Comparison of ENCODE assay signal across 17 mouse cellular contexts in the genomic region with DNA sequence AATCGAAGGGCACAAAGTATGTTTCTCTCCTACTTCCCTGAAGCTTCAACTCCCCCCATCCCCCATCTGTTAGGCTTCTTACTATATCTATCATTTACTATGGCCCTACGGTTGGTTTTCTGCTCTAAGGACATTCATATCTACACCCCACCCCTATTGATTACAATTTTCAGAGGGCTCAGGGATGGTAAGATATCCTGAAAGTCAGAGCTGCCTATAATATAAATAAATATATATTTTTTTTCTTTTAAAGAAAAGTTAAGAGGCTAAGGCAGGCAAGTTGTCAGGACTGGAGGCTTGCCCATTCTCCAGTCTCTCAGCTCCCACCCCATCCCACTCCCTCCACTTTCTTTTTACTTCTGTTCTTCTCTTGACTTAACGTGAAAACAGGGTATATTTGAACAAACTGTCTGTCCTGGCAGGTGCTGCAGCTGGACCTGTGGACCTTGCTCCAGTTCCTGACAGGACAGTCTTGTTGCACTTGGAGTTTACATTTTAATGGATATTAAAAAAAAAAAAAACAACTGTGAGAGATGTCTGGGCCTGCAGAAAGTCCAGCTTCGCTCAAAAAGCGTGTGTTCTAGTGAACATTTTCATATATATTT. TPM values are rescaled to one million over a fixed set of nuclear protein-coding genes. Genes with fewer than 3 reads are reported as not detected.
A peak's percentile ranks its signal among the peaks of the same experiment; 100 is the strongest.
DNase-seq lines count a peak whose midpoint lies in the region; ATAC-seq and TF ChIP-seq lines count a peak whose summit lies in the region.
"Had no signal": no experiment of that assay in that cellular context is flagged by ENCODE, and none has a peak within 500 bp of the region (broad histone marks: within the 10 kb centered on the region; RNA-seq: fewer than 3 reads in every experiment).

No protein-coding gene starts in this region.

- WGBS in lung, embryonic 16.5 days: 37% methylated on average over 5 of the region's 5 CpGs
- 55% methylated on average over 5 of the region's 5 CpGs for WGBS in intestine, postnatal 0 days

- no peak overlapping the region for H3K4me3 ChIP-seq in lung, embryonic 16.5 days (ENCODE audit: low read length)
- H3K4me3 ChIP-seq in intestine, postnatal 0 days (ENCODE audit: low read depth, low read length): no peak overlapping the region

- H3K36me3 ChIP-seq in lung, embryonic 16.5 days (ENCODE audit: control insufficient read depth, insufficient read depth, low read length): peaks cover 2% of the 10 kb centered on the region; the same call in 1 of the 2 replicates
- no peaks in the 10 kb centered on the region; the same call in 1 of the 2 replicates for H3K36me3 ChIP-seq in intestine, postnatal 0 days (ENCODE audit: control insufficient read depth, insufficient read depth)

- peaks cover 33% of the 10 kb centered on the region for H3K27me3 ChIP-seq in lung, embryonic 16.5 days (ENCODE audit: control insufficient read depth, insufficient read depth, low read depth, low read length)
- peaks cover 31% of the 10 kb centered on the region for H3K27me3 ChIP-seq in intestine, postnatal 0 days (replicated peaks; ENCODE audit: control insufficient read depth, insufficient read depth, low read length)

- no peak for ATAC-seq in lung, embryonic 16.5 days (ENCODE audit: low read depth)
- ATAC-seq in intestine, postnatal 0 days: no peak
- ATAC-seq: forebrain, embryonic 16.5 days had no signal

- H3K27ac ChIP-seq in lung, embryonic 16.5 days (ENCODE audit: low read length): peak overlapping the region; percentile 93
- H3K27ac ChIP-seq in intestine, postnatal 0 days (ENCODE audit: low read depth, low read length): peak overlapping the region; percentile 35; the same call in 1 of the 2 replicates

- H3K9ac ChIP-seq in lung, embryonic 16.5 days (ENCODE audit: low read length): no peak overlapping the region
- H3K9ac ChIP-seq in intestine, postnatal 0 days (ENCODE audit: low read depth, low read length): no peak overlapping the region

- DNase-seq in lung, postnatal 10 days: no peak
- DNase-seq in neural tube, embryonic 10.5 days (ENCODE audit: extremely low spot score, low spot score): peak; percentile 33
- no peak for DNase-seq in gastrocnemius, postnatal 4 days (ENCODE audit: low spot score in 2 of 2)
- DNase-seq in urinary bladder, adult 18-20 months (ENCODE audit: low spot score in 2 of 2): no peak
- DNase-seq in right cerebral cortex, postnatal 14 days: no peak
- DNase-seq: cerebellum, postnatal 14 days; heart, postnatal 14 days; midbrain, embryonic 14.5 days; thymus, adult 18-20 months had no signal

- no peak for TF ChIP-seq CTCF in intestine, postnatal 0 days (IDR thresholded peaks at IDR 0.05; ENCODE audit: low read depth)

- peaks cover 27% of the 10 kb centered on the region for H3K4me1 ChIP-seq in lung, embryonic 16.5 days (replicated peaks; ENCODE audit: control insufficient read depth, insufficient read depth, low read length)
- peaks cover 6% of the 10 kb centered on the region; the same call in 1 of the 2 replicates for H3K4me1 ChIP-seq in intestine, postnatal 0 days (replicated peaks; ENCODE audit: control insufficient read depth, insufficient read depth, low read length)

- H3K4me2 ChIP-seq in lung, embryonic 16.5 days (ENCODE audit: low read depth, low read length): 0 out of 2 replicates have a peak overlapping the region, but pooled peaks have one; percentile 13
- no peak overlapping the region for H3K4me2 ChIP-seq in intestine, postnatal 0 days (replicated peaks; ENCODE audit: low read depth)

- no peaks in the 10 kb centered on the region for H3K9me3 ChIP-seq in lung, embryonic 16.5 days (ENCODE audit: control insufficient read depth, low read length)
- no peaks in the 10 kb centered on the region for H3K9me3 ChIP-seq in intestine, postnatal 0 days (ENCODE audit: control insufficient read depth)

RNA-seq across cellular contexts. Expression of a gene that starts 3.3 kb away (rescaled TPM):
- 20.1 and 24.0 TPM in 2 replicates for polyA plus RNA-seq in lung, embryonic 16.5 days (2015; fragmentation: Nextera tagmentation; extraction: Ambion mirVana)
- polyA plus RNA-seq in intestine, postnatal 0 days (2015; fragmentation: Nextera tagmentation; extraction: Ambion mirVana): 8.4 and 9.4 TPM in 2 replicates
- under 1 TPM; 0.44 to 0.93 TPM for total RNA-seq in gastrocnemius, postnatal 4 days (2021)
- total RNA-seq: layer of hippocampus, adult 8-10 months; left cerebral cortex, postnatal 36 days had no signal
- polyA plus RNA-seq: forebrain, embryonic 16.5 days had no signal

RNA-seq across cellular contexts. Expression of a gene that starts 18.5 kb away (rescaled TPM):
- polyA plus RNA-seq in lung, embryonic 16.5 days (2015; fragmentation: Nextera tagmentation; extraction: Ambion mirVana): 0.18 TPM in 1 of 2 replicates, not detected in the other
- not detected in 2 replicates for polyA plus RNA-seq in intestine, postnatal 0 days (2015; fragmentation: Nextera tagmentation; extraction: Ambion mirVana)
- total RNA-seq in gastrocnemius, postnatal 4 days (2021): not detected
- total RNA-seq: adrenal gland, adult 2 months; granulocyte monocyte progenitor cell, adult 5-6 weeks; heart, postnatal 14 days; layer of hippocampus, adult 8-10 months; left cerebral cortex, postnatal 36 days had no signal
- polyA plus RNA-seq: adrenal gland, adult 2 months; forebrain, embryonic 16.5 days; midbrain, embryonic 14.5 days; small intestine, adult 2 months had no signal

RNA-seq across cellular contexts. Expression of a gene that starts 23.9 kb away (rescaled TPM):
- polyA plus RNA-seq in lung, embryonic 16.5 days (2015; fragmentation: Nextera tagmentation; extraction: Ambion mirVana): 2.1 and 2.6 TPM in 2 replicates
- polyA plus RNA-seq in intestine, postnatal 0 days (2015; fragmentation: Nextera tagmentation; extraction: Ambion mirVana): 1.1 and 1.3 TPM in 2 replicates
- total RNA-seq in gastrocnemius, postnatal 4 days (2021): 1 to 10 TPM; 1.0 to 1.3 TPM
- total RNA-seq: layer of hippocampus, adult 8-10 months; left cerebral cortex, postnatal 36 days had no signal
- polyA plus RNA-seq: forebrain, embryonic 16.5 days; midbrain, embryonic 14.5 days had no signal

RNA-seq across cellular contexts. Expression of a gene that starts 29.0 kb away (rescaled TPM):
- polyA plus RNA-seq in lung, embryonic 16.5 days (2015; fragmentation: Nextera tagmentation; extraction: Ambion mirVana): 3.4 TPM in 2 replicates
- polyA plus RNA-seq in intestine, postnatal 0 days (2015; fragmentation: Nextera tagmentation; extraction: Ambion mirVana): 1.1 and 1.5 TPM in 2 replicates
- total RNA-seq in gastrocnemius, postnatal 4 days (2021): under 1 TPM; 0.57 to 0.91 TPM
- total RNA-seq: left cerebral cortex, postnatal 36 days had no signal
- polyA plus RNA-seq: forebrain, embryonic 16.5 days; midbrain, embryonic 14.5 days had no signal

RNA-seq across cellular contexts. Expression of a gene that starts 43.9 kb away (rescaled TPM):
- 39.2 and 46.6 TPM in 2 replicates for polyA plus RNA-seq in lung, embryonic 16.5 days (2015; fragmentation: Nextera tagmentation; extraction: Ambion mirVana)
- 14.7 and 15.8 TPM in 2 replicates for polyA plus RNA-seq in intestine, postnatal 0 days (2015; fragmentation: Nextera tagmentation; extraction: Ambion mirVana)
- total RNA-seq in gastrocnemius, postnatal 4 days (2021): 1 to 10 TPM in 1 of 2 experiments, under 1 TPM in 1; 0.80 to 1.1 TPM
- total RNA-seq: layer of hippocampus, adult 8-10 months; left cerebral cortex, postnatal 36 days had no signal
- polyA plus RNA-seq: forebrain, embryonic 16.5 days; midbrain, embryonic 14.5 days had no signal
